Mouse (Mus musculus) stomach, embryonic 15.5 days (tissue): ENCODE measurements around the gene Olfr740. TPM values are rescaled to one million over a fixed set of nuclear protein-coding genes. Genes with fewer than 3 reads are reported as not detected.

Experiments used
- ATAC-seq: fragments of 200-750 bp; cut with Nextera tagmentation; 2 replicates; pipeline ENCODE4 v1.8.0; 2017; ENCODE audit warnings: low read depth, moderate number of reproducible peaks, moderate TSS enrichment; ENCODE audit not compliant: insufficient read depth, low FRiP score
- H3K27ac ChIP-seq: fragments of 300-500 bp; sonication (generic); 2 replicates; pipeline ENCODE4 v1.5.1; 2015; ENCODE audit warnings: mild to moderate bottlenecking, inconsistent platforms
- H3K27me3 ChIP-seq: fragments of 300-500 bp; sonication (generic); replicated peaks from 2 replicates; pipeline ENCODE4 v1.6.1; 2015; ENCODE audit warnings: inconsistent platforms
- H3K36me3 ChIP-seq: fragments of 300-500 bp; sonication (generic); 2 replicates; pipeline ENCODE4 v1.6.1; 2015; ENCODE audit warnings: inconsistent platforms
- H3K4me1 ChIP-seq: fragments of 300-500 bp; sonication (generic); 2 replicates; pipeline ENCODE4 v1.6.1; 2015; ENCODE audit warnings: inconsistent platforms
- H3K4me2 ChIP-seq: fragments of 300-500 bp; sonication (generic); 2 replicates; pipeline ENCODE4 v1.6.1; 2015; ENCODE audit warnings: mild to moderate bottlenecking, inconsistent platforms
- H3K4me3 ChIP-seq: fragments of 300-500 bp; sonication (generic); replicated peaks from 2 replicates; pipeline ENCODE4 v1.5.1; 2015; ENCODE audit warnings: inconsistent platforms
- H3K9ac ChIP-seq: fragments of 300-500 bp; sonication (generic); 2 replicates; pipeline ENCODE4 v1.6.1; 2015; ENCODE audit warnings: inconsistent platforms
- H3K9me3 ChIP-seq: fragments of 300-500 bp; sonication (generic); 2 replicates; pipeline ENCODE4 v1.6.1; 2016; ENCODE audit warnings: inconsistent platforms
- WGBS: fragments of 180-500 bp; shearing (Covaris S2); methylation state at CpG from one replicate; pipeline ENCODE4 v1.1.7; 2015; 5-methylcytosine and 5-hydroxymethylcytosine counted together
- polyA plus RNA-seq: library from polyadenylated mRNA; unstranded; fragments of >200 nt; fragmentation: Nextera tagmentation; extraction: Ambion mirVana; gene quantifications from 2 replicates; pipeline ENCODE4 v1.2.1, GENCODE M21; 2015

Gene Olfr740
- polyA plus RNA-seq = not detected in 2 replicates

DNA sequence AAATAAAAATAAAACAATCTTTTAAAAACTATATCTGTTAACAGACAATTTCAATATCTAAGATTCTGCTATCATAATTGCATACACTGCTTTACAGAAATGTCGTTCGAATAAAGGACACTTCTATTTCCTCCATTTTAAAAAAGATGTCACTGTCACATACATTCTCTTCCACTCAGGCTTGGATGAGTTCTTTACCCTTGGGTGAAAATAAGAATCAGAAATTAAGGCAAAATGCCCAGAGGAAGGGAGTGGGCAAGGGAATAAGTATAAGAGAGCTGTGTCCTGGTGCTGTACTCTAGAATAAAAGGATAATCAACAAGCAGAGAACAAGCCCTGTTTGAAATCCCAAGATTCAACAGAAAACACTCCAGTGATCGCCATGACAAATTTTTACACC, at the start of gene Olfr740:
TSS of gene Olfr740 (plus strand) at position 301 of the 400 bp plus-strand sequence.
- 80% methylated on average over 3 of the region's 3 CpGs for WGBS
- H3K9me3 ChIP-seq = no peaks in the 10 kb centered on the region
- no peak within 1 kb of the TSS for H3K4me2 ChIP-seq
- H3K9ac ChIP-seq = no peak within 1 kb of the TSS
- ATAC-seq = no peak
- H3K4me3 ChIP-seq = no peak within 1 kb of the TSS
- H3K27ac ChIP-seq = no peak within 1 kb of the TSS
- no peaks in the 10 kb centered on the region for H3K36me3 ChIP-seq
- H3K27me3 ChIP-seq = no peaks in the 10 kb centered on the region
- H3K4me1 ChIP-seq = no peaks in the 10 kb centered on the region

DNA sequence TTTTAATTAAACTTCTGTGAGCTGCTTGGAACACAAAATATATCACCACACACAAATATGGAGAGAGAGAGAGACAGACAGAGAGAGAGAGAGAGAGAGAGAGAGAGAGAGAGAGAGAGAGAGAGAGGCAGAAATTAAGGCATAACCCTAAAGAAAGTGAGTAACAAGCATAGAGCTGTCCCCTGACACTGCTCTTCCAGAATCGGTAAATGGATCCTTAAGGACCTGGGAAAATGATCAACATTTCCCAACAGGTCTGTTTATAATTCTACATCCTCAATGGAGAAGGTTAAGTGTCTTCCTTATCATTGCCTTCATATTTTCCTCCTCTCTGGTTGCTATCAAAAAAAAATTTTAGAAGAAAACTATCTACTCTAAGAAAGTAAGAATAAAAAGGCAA, 38.1 kb upstream of the Olfr740 start, which contains the start of gene Olfr738:
TSS of gene Olfr738 (plus strand) at position 301 of the 400 bp plus-strand sequence.
- Histone ChIP-seq H3K9me3 (no peaks in the 10 kb centered on the region), H3K9ac (no peak within 1 kb of the TSS), H3K27me3 (no peaks in the 10 kb centered on the region), H3K4me1 (no peaks in the 10 kb centered on the region), H3K4me3 (no peak within 1 kb of the TSS), H3K27ac (no peak within 1 kb of the TSS), H3K4me2 (no peak within 1 kb of the TSS), H3K36me3 (no peaks in the 10 kb centered on the region)
- no peak for ATAC-seq
- WGBS = 66% methylated on average over 1 of the region's 1 CpGs

GRCm38 (mm10) chr14:50418326-50418725, 27.0 kb upstream of the Olfr740 start, which contains the start of gene Olfr739:
Olfr739 (plus strand) TSS chr14:50418626.
- no peaks in the 10 kb centered on the region for H3K9me3 ChIP-seq
- no peak within 1 kb of the TSS for H3K9ac ChIP-seq
- no peaks in the 10 kb centered on the region for H3K36me3 ChIP-seq
- 64% methylated on average over 2 of the region's 2 CpGs for WGBS
- no peak within 1 kb of the TSS for H3K4me3 ChIP-seq
- H3K4me2 ChIP-seq = no peak within 1 kb of the TSS
- ATAC-seq = no peak
- no peaks in the 10 kb centered on the region for H3K4me1 ChIP-seq
- no peak within 1 kb of the TSS for H3K27ac ChIP-seq
- H3K27me3 ChIP-seq = no peaks in the 10 kb centered on the region

DNA sequence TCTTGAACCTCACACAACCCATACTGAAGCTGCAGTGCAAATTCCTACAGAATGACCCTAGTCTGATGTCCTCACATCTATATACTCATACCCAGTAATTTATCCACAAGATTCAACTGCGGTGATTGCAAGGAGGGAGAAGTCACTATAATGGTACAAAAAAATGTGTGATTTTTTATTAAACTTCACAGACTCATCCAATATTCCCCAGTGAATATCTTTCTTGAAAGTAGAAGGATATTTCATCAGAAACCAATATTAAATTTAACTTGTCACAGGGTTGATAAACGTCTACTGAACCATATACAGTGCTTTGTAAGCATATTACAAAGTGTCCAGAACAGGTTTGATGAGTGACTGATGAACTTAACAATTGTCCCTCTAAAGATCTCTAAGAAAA, 27.1 kb downstream of the Olfr740 start, which contains the start of gene Olfr741:
TSS of gene Olfr741 (plus strand) at position 301 of the 400 bp plus-strand sequence.
- Histone ChIP-seq H3K4me2 (no peak within 1 kb of the TSS), H3K27me3 (no peaks in the 10 kb centered on the region), H3K36me3 (no peaks in the 10 kb centered on the region), H3K27ac (no peak within 1 kb of the TSS), H3K9ac (no peak within 1 kb of the TSS), H3K4me3 (no peak within 1 kb of the TSS), H3K9me3 (no peaks in the 10 kb centered on the region), H3K4me1 (no peaks in the 10 kb centered on the region)
- WGBS = 66% methylated on average over 2 of the region's 2 CpGs
- no peak for ATAC-seq

- no peak for ATAC-seq
- Histone ChIP-seq H3K4me2 (no peak overlapping the region), H3K36me3 (no peaks in the 10 kb centered on the region), H3K9ac (no peak overlapping the region), H3K4me3 (no peak overlapping the region), H3K9me3 (no peaks in the 10 kb centered on the region), H3K27me3 (no peaks in the 10 kb centered on the region), H3K27ac (no peak overlapping the region), H3K4me1 (no peaks in the 10 kb centered on the region)
- 63% methylated on average over 2 of the region's 2 CpGs for WGBS
Measured at GRCm38 (mm10) chr14:50478406-50478805, 33.1 kb downstream of the Olfr740 start.

- ATAC-seq = no peak
- no peak within 1 kb of the TSS for H3K4me2 ChIP-seq
- H3K27me3 ChIP-seq = no peaks in the 10 kb centered on the region
- WGBS = 51% methylated on average over 2 of the region's 2 CpGs
- no peaks in the 10 kb centered on the region for H3K4me1 ChIP-seq
- H3K27ac ChIP-seq = no peak within 1 kb of the TSS
- no peaks in the 10 kb centered on the region for H3K36me3 ChIP-seq
- H3K9me3 ChIP-seq = no peaks in the 10 kb centered on the region
- H3K9ac ChIP-seq = no peak within 1 kb of the TSS
- no peak within 1 kb of the TSS for H3K4me3 ChIP-seq
Measured at GRCm38 (mm10) chr14:50503300-50503699, 58.0 kb downstream of the Olfr740 start, which contains the start of gene Olfr742. Olfr742 (plus strand) TSS chr14:50503600.

Other genes with a start within 250 kb of the Olfr740 start
- gene Olfr731, start 203.7 kb upstream of the Olfr740 start, polyA plus RNA-seq = not detected in 2 replicates
- not detected in 2 replicates for gene Olfr732, start 161.3 kb upstream of the Olfr740 start, polyA plus RNA-seq
- not detected in 2 replicates for gene Olfr733, start 144.0 kb upstream of the Olfr740 start, polyA plus RNA-seq
- not detected in 2 replicates for gene Olfr734, start 118.8 kb upstream of the Olfr740 start, polyA plus RNA-seq
- gene Olfr735, start 96.7 kb upstream of the Olfr740 start, polyA plus RNA-seq = not detected in 2 replicates
- not detected in 2 replicates for gene Tlr11, start 87.6 kb upstream of the Olfr740 start, polyA plus RNA-seq
- not detected in 2 replicates for gene Olfr736, start 64.4 kb upstream of the Olfr740 start, polyA plus RNA-seq
- not detected in 2 replicates for gene Olfr738, start 38.0 kb upstream of the Olfr740 start, polyA plus RNA-seq
- gene Olfr739, start 26.9 kb upstream of the Olfr740 start, polyA plus RNA-seq = not detected in 2 replicates
- gene Olfr741, start 27.2 kb downstream of the Olfr740 start, polyA plus RNA-seq = not detected in 2 replicates
- gene Olfr742, start 58.1 kb downstream of the Olfr740 start, polyA plus RNA-seq = not detected in 2 replicates
- gene Olfr743, start 76.3 kb downstream of the Olfr740 start, polyA plus RNA-seq = not detected in 2 replicates
- not detected in 2 replicates for gene Olfr744, start 169.3 kb downstream of the Olfr740 start, polyA plus RNA-seq
- gene Olfr745, start 193.8 kb downstream of the Olfr740 start, polyA plus RNA-seq = not detected in 2 replicates
- gene Olfr746, start 201.5 kb downstream of the Olfr740 start, polyA plus RNA-seq = not detected in 2 replicates
- gene Olfr747, start 247.7 kb downstream of the Olfr740 start, polyA plus RNA-seq = not detected in 2 replicates